Mouse (Mus musculus) embryo, embryonic 10.5 days (tissue): ENCODE measurements around the gene Atp8b3.

Source experiments
- DNase-seq: peaks from one replicate; pipeline ENCODE4 v3.0.0-alpha.2; 2015; ENCODE audit warnings: low spot score

The Atp8b3 gene

DNA sequence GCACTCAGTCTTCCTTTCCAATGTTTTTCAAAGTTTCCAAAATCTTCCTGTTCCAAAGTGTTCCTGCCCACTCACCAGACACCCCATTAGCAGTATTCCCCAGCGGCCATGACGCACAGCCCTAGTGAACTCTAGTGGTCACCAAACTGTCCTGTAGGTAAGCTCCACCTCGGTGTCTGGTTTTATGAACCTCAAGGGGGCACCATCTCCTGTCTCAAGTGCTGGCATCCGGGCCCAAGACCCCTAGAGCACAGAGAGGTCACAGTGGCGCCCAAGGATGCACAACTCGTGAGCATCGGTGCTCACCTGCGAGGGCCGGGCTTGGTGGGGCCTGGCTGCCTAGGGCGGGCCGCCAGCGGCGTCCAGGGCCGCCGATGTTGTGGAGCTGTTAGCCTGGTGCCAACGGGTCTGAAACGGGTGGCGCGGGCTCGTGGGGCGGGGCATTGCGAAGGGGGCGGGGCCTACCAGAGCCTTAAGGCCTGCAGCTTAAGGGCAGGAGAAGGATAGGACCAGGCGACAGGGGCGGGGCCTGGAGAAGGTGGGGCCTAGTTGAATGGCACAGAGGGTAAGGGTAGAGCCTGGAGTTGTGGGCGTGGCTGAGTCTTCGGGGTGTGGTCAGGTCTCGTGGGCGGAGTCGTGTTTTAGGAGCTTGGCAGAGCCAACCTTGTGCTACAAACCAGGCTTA, at the start of gene Atp8b3:
Gene Atp8b3, minus strand, starts transcription at position 415 of the 685 bp plus-strand sequence.
- DNase-seq, result peak; percentile 86

- peak; percentile 27 for DNase-seq
Measured at GRCm38 (mm10) chr10:80587305-80587657, 48.4 kb upstream of the Atp8b3 start.

DNA sequence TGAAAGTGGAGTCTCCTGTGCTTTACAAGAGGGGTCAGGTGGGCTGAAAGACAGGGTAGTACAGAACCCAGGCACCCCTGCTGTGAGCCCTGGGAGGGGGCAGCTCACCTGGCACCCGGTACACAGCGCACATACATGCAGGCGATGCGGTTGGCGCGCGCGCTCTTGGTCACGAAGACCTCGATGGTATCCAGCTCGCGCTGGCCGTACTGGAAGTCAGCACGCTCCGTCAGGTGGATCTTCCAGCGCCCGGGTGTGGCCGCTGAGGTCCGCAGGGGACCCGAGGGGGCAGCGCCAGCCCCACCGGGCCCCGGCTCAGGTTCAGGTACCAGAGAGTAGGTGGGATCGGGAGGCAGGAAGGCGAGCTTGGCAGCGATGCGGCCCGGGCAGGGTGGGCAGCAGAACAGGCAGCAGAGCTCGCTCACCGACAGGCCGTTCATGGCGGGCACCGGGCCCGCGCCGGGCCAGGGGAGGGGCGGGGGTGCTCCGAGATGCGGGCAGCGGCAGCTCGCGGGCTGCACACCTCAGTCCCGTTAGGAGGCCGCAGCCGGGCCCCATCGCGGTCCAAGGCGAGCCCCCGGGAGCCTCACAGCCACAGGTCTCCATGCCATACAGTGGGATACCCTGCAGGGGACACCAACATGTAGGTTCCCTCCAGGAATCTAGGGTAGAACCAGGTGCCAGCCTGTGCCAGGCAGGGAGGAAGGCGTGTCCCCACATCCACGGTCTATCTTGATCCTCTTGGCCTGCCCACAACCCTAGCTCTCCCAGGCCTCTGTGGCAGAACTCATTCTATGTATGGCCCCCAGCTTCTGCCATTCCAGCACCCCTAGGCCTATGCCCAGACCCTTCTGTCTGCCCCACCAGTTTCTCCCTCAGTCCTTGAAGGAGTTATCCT, 47.7 kb upstream of the Atp8b3 start:
- no peak for DNase-seq

GRCm38 (mm10) chr10:80585581-80585980, 46.7 kb upstream of the Atp8b3 start:
- DNase-seq, result no peak

GRCm38 (mm10) chr10:80584642-80585552, 46.0 kb upstream of the Atp8b3 start:
- no peak for DNase-seq

DNA sequence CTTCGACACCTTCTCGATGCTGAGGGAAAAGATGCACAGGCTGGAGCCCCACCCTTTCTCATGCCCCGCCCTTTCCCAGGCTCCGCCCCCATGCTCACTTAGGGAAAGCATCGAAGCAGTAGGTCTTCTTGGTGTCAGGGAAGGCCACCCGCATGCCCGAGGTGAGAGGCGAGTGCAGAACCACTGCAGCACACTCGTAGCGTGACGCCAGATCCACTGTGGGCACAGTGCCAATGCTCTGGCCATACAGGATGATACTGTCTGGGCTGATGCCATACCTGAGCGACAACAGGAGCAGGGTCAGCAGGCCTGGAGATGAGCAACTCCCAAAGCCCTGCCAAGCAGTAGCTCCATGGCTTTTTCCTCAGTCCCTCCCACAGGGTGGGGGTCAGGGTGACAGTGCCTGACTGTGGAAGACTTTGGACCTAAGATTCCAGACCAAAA, 45.1 kb upstream of the Atp8b3 start:
- DNase-seq, result no peak

DNA sequence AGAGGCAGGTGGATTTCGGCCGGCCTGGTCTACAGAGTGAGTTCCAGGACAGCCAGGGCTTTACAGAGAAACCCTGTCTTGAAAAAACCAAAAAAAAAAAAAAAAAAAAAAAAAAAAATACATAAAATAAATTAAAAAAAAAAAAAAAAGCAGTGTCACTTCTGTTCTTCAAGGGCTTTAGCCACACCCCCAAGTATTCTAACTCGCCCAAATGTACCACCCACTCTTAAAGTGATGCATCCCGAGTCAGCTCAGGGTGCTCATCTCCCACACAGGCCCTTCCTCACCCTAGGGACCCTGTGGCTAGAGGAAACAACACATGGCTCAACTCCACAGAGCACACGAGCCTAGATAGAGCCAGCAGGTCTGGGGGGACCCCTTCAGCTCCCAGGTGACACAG, 44.1 kb upstream of the Atp8b3 start:
- no peak for DNase-seq

GRCm38 (mm10) chr10:80578911-80579310, 40.0 kb upstream of the Atp8b3 start:
- peak; percentile 76 for DNase-seq

DNA sequence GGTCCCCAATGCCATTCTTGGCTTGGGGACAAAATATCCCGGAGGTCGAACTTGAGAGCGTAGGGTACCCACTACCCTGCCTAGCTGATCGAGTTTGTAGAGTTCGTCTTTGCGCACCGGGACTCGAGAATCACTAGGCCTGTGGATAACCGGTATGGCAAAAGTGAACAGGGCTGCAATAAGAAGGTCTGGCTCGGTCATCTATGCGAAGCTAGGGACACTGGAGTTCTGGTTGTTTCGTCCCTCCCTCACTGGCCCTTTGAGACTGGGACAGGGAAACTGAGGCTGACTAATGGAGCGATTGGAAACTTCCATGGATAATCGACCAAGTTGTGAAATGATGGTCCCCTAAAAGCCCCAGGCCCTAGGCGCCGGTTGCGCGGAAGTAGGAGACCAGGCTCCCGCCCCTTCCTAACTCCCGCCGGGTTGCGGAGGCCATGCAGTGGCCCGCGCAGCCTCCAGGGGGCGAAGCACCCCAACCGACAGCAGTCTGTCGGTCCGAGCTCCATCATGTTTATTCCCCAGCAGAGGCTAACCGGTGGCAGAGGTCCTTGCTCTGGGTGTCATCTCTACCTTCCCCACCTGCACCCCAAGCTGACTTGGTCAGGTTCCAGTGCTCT, 39.3 kb upstream of the Atp8b3 start:
- peak; percentile 89 for DNase-seq

GRCm38 (mm10) chr10:80577195-80578130, 38.5 kb upstream of the Atp8b3 start, which contains the start of gene Klf16:
Gene Klf16 (minus strand): TSS chr10:80577321.
- peak; percentile 95 for DNase-seq

DNA sequence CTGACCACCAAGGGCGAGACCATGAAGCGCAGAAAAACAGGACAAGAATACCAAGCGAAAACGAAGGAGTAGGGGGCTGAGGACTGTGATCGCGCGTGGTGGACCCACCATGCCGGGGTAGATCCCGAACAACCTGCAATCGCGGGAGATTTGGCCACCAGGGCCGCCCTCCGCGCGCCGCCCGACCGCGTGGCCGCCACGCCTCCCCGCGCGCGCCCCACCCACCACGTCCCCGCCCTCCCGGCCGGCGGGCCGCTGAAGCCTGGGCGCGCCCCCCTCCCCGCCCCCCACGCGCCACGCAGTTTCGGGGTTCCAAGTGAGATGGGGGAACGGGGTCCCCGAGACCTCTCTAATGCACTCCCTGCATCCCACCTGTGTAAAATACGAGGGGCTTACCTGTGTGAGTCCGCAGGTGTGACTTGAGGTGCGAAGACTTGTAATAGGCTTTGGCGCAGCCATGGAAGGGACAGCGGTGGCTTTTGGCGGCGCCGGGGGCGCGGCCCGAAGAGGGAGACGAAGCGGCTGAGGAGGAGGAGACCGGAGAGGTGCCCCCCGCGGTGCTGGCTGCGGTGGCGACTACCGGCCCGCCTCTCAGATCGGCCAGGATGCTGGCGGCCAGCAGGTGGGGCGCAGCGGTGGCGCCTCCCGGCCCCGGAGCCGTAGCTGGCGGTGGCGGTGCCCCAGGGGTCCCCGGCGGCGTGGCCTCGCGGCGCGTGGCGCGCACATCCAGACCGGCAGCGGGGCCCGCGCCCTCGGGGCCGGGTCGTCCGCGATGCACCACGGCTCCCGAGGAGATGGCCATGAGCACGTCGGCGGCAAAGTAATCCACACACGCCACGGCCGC, 37.6 kb upstream of the Atp8b3 start:
- DNase-seq, result peak; percentile 41

GRCm38 (mm10) chr10:80575925-80576324, 37.0 kb upstream of the Atp8b3 start:
- no peak for DNase-seq

- no peak for DNase-seq
Measured at GRCm38 (mm10) chr10:80574896-80575295, 36.0 kb upstream of the Atp8b3 start.

GRCm38 (mm10) chr10:80573944-80574343, 35.0 kb upstream of the Atp8b3 start:
- DNase-seq, result no peak

GRCm38 (mm10) chr10:80572477-80572876, 33.6 kb upstream of the Atp8b3 start:
- DNase-seq, result no peak

GRCm38 (mm10) chr10:80570871-80571836, 32.2 kb upstream of the Atp8b3 start:
- peak; percentile 58 for DNase-seq

DNA sequence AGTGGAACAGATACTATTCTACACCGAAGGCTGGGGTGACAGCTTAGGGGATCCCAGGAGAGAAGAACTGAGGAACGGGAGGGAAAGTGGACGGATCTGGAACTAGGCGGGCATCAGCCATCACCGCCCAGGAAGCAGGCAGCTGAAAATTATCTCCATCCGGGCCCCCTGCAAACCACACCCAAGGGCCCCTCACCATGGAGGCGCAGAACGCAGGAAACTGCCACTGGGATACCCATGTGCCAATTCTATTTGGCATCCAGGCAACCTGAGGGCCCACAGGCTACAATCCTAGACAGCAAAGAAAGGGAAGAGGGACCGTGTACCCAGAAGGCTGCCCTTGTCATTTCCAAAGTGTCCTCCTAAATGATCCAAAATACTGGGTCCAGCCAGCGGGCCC, 31.5 kb upstream of the Atp8b3 start:
- no peak for DNase-seq

- peak; percentile 72 for DNase-seq
Measured at GRCm38 (mm10) chr10:80569664-80570066, 30.7 kb upstream of the Atp8b3 start.
